Mouse (Mus musculus): ENCODE results near the gene Gab1.

- no peak for TF ChIP-seq CTCF (IDR thresholded peaks at IDR 0.05; ENCODE audit: low read depth)
- no peak for TF ChIP-seq EP300 (IDR thresholded peaks at IDR 0.05; ENCODE audit: low read depth)
These were observed 23.7 kb downstream of the Gab1 start for GRCm38 (mm10) chr8:80856606-80857005.

Measured in liver, postnatal 0 days (tissue).